Mouse (Mus musculus) small intestine, adult 2 months (tissue): ENCODE measurements around the gene Ahcyl1.

ENCODE experiments used
- CTCF ChIP-seq: fragments of 200-500 bp; IDR thresholded peaks from 2 replicates; pipeline ENCODE4 v1.5.1; 2012; ENCODE audit warnings: low read depth, mild to moderate bottlenecking, control low read depth, inconsistent platforms, low read length, moderate library complexity, mixed read lengths; ENCODE audit not compliant: insufficient replicate concordance, insufficient read length; ENCODE audit errors: extremely low read depth
- POLR2A ChIP-seq: fragments of 200-500 bp; IDR thresholded peaks from 2 replicates; pipeline ENCODE4 v1.6.1; 2012; ENCODE audit warnings: low read depth, mild to moderate bottlenecking, control low read depth, inconsistent platforms, low read length, moderate library complexity

DNA sequence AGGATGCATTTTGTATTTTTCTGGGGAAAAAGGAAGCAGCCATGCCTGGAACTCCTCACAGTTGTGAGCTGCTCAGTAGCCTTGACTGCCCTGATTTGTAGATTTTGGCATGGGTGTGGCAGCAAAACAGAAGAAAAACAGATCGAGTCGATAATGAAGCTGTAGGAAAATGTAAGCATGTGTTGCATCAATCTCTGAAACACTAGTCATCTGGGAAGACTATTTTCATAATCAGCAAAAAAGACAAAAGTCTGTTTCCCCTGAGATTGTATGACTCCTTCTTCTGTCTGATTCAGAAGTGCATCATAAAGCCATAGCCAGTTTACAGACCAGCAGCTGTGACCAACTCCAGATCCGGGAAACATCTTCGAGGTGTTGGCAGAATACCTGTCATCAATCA, 10.9 kb upstream of the Ahcyl1 start:
- TF ChIP-seq POLR2A = no peak
- TF ChIP-seq CTCF = no peak
